21 mouse cellular contexts compared by ENCODE assay signal in genomic region chr2:137049367-137049766, GRCm38 (mm10).
DNase-seq lines count a peak whose midpoint lies in the region; ATAC-seq and TF ChIP-seq lines count a peak whose summit lies in the region.
"Had no signal": no experiment of that assay in that cellular context is flagged by ENCODE, and none has a peak within 500 bp of the region (broad histone marks: within the 10 kb centered on the region; RNA-seq: fewer than 3 reads in every experiment).

No protein-coding gene starts in this region.

- H3K27ac ChIP-seq in gastrocnemius, adult 2 months = peak overlapping the region; percentile 66
- no peak overlapping the region for H3K27ac ChIP-seq in liver, adult 2 months (replicated peaks; ENCODE audit: insufficient read depth, low read depth, low read length)
- H3K27ac ChIP-seq in liver, embryonic 11.5 days (ENCODE audit: low read depth, low read length) = no peak overlapping the region
- H3K27ac ChIP-seq in limb, embryonic 15.5 days = peak overlapping the region; percentile 34; the same call in 1 of the 2 replicates
- H3K27ac ChIP-seq: embryonic facial prominence, embryonic 10.5 days; forebrain, embryonic 15.5 days; liver, embryonic 14.5 days; neural tube, embryonic 13.5 days had no signal

- TF ChIP-seq CTCF in gastrocnemius, adult 2 months (IDR thresholded peaks at IDR 0.05) = no peak
- no peak for TF ChIP-seq CTCF in liver, adult 2 months (IDR thresholded peaks at IDR 0.05; ENCODE audit: low read depth, low read length)

- ATAC-seq in liver, embryonic 11.5 days (replicated peaks; ENCODE audit: low FRiP score) = no peak
- no peak for ATAC-seq in limb, embryonic 15.5 days (ENCODE audit: insufficient number of reproducible peaks, low FRiP score, low TSS enrichment, low read depth)
- ATAC-seq: forebrain, embryonic 15.5 days had no signal

- H3K27me3 ChIP-seq in liver, adult 2 months (ENCODE audit: control insufficient read depth, insufficient read depth, low read length) = no peaks in the 10 kb centered on the region
- H3K27me3 ChIP-seq in liver, embryonic 11.5 days (replicated peaks; ENCODE audit: control insufficient read depth, insufficient read depth, low read length) = no peaks in the 10 kb centered on the region
- H3K27me3 ChIP-seq in limb, embryonic 15.5 days = no peaks in the 10 kb centered on the region
- H3K27me3 ChIP-seq: CH12.LX; forebrain, embryonic 15.5 days; heart, embryonic 12.5 days; neural tube, embryonic 13.5 days had no signal

- H3K4me2 ChIP-seq in liver, embryonic 11.5 days = no peak overlapping the region
- no peak overlapping the region for H3K4me2 ChIP-seq in limb, embryonic 15.5 days
- H3K4me2 ChIP-seq: forebrain, embryonic 15.5 days; heart, embryonic 12.5 days; midbrain, embryonic 11.5 days; neural tube, embryonic 13.5 days had no signal

- H3K79me2 ChIP-seq in liver, adult 2 months (ENCODE audit: control insufficient read depth, insufficient read depth, low read length) = no peaks in the 10 kb centered on the region

- H3K4me1 ChIP-seq in liver, adult 2 months (ENCODE audit: control insufficient read depth, insufficient read depth, low read length) = peaks cover 7% of the 10 kb centered on the region; the same call in 1 of the 2 replicates
- H3K4me1 ChIP-seq in liver, embryonic 11.5 days (replicated peaks; ENCODE audit: control insufficient read depth, insufficient read depth, low read length) = no peaks in the 10 kb centered on the region
- peaks cover 4% of the 10 kb centered on the region for H3K4me1 ChIP-seq in limb, embryonic 15.5 days
- H3K4me1 ChIP-seq: embryonic facial prominence, embryonic 10.5 days; forebrain, embryonic 15.5 days; heart, embryonic 12.5 days; neural tube, embryonic 13.5 days had no signal

- DNase-seq in gastrocnemius, adult 2 months = peak; percentile 39
- no peak for DNase-seq in gastrocnemius, postnatal 4 days (ENCODE audit: low spot score in 2 of 2)
- peak; percentile 58 for DNase-seq in liver, adult 2 months (ENCODE audit: extremely low read depth, low read depth, low spot score)
- DNase-seq in liver, embryonic 11.5 days (ENCODE audit: low spot score) = no peak
- peak; percentile 31 for DNase-seq in skeletal muscle tissue, adult 2 months (ENCODE audit: low read depth, low spot score)
- no peak for DNase-seq in left cerebral cortex, postnatal 10 days (ENCODE audit: extremely low spot score in 1 of 2, low spot score in 2 of 2)
- no peak for DNase-seq in adrenal gland, adult 8-10 months
- DNase-seq: cerebellum, adult 2 months; gastrocnemius, postnatal 25 days; kidney, adult 2 months; kidney, postnatal 25 days; left cerebral cortex, postnatal 4 days had no signal

- WGBS in liver, adult 2 months = 49% methylated on average over 2 of the region's 2 CpGs
- 88% methylated on average over 2 of the region's 2 CpGs for WGBS in liver, embryonic 11.5 days
- WGBS in limb, embryonic 15.5 days = 54% methylated on average over 2 of the region's 2 CpGs

- H3K4me3 ChIP-seq in gastrocnemius, adult 2 months = no peak overlapping the region
- no peak overlapping the region for H3K4me3 ChIP-seq in liver, adult 2 months (ENCODE audit: insufficient read depth, low read depth, low read length)
- H3K4me3 ChIP-seq in liver, embryonic 11.5 days (ENCODE audit: low read depth, low read length) = no peak overlapping the region
- no peak overlapping the region for H3K4me3 ChIP-seq in limb, embryonic 15.5 days
- H3K4me3 ChIP-seq: embryonic facial prominence, embryonic 10.5 days; erythroblast, embryonic 14.5 days; forebrain, embryonic 15.5 days; heart, embryonic 12.5 days; neural tube, embryonic 13.5 days had no signal

- no peaks in the 10 kb centered on the region for H3K9me3 ChIP-seq in liver, embryonic 11.5 days (ENCODE audit: control insufficient read depth, low read length)
- no peaks in the 10 kb centered on the region for H3K9me3 ChIP-seq in limb, embryonic 15.5 days
- H3K9me3 ChIP-seq: embryonic facial prominence, embryonic 10.5 days; forebrain, embryonic 15.5 days; heart, embryonic 12.5 days; neural tube, embryonic 13.5 days had no signal

- H3K36me3 ChIP-seq in liver, adult 2 months (ENCODE audit: control insufficient read depth, insufficient read depth, low read length) = no peaks in the 10 kb centered on the region
- no peaks in the 10 kb centered on the region for H3K36me3 ChIP-seq in liver, embryonic 11.5 days (ENCODE audit: control insufficient read depth, insufficient read depth, low read length)
- H3K36me3 ChIP-seq in limb, embryonic 15.5 days = no peaks in the 10 kb centered on the region
- H3K36me3 ChIP-seq: forebrain, embryonic 15.5 days; heart, embryonic 12.5 days; neural tube, embryonic 13.5 days had no signal

- no peak overlapping the region for H3K9ac ChIP-seq in liver, adult 2 months (ENCODE audit: low read depth, low read length)
- H3K9ac ChIP-seq in liver, embryonic 11.5 days (ENCODE audit: low read depth, low read length) = no peak overlapping the region
- no peak overlapping the region for H3K9ac ChIP-seq in limb, embryonic 15.5 days
- H3K9ac ChIP-seq: forebrain, embryonic 15.5 days; heart, embryonic 12.5 days; liver, embryonic 14.5 days; neural tube, embryonic 13.5 days had no signal

- TF ChIP-seq POLR2A in liver, adult 2 months (IDR thresholded peaks at IDR 0.05; ENCODE audit: extremely low read depth, insufficient read depth, low read length) = no peak

- intact Hi-C loops in gastrocnemius, adult 2 months (cut with DNase I) = no loop called here
- intact Hi-C loops in left cerebral cortex, postnatal 10 days (cut with DNase I) = no loop called here

Comparison
In these comparisons a context has a peak if more than half of its experiments do, and no peak if none do; other contexts are left out.
1. DNase-seq: peak in gastrocnemius, adult 2 months (single experiment), liver, adult 2 months (single experiment) and skeletal muscle tissue, adult 2 months (single experiment); none in gastrocnemius, postnatal 4 days (0 of 2), liver, embryonic 11.5 days (single experiment), left cerebral cortex, postnatal 10 days (0 of 2) and adrenal gland, adult 8-10 months (single experiment).
2. H3K27ac ChIP-seq: peak in gastrocnemius, adult 2 months (single experiment) and limb, embryonic 15.5 days (single experiment); none in liver, adult 2 months (single experiment) and liver, embryonic 11.5 days (single experiment).